Mouse (Mus musculus): Measurements from ENCODE around the gene Prdm15. TPM values are rescaled to one million over a fixed set of nuclear protein-coding genes. Genes with fewer than 3 reads are reported as not detected.

Gene Prdm15
- polyA plus RNA-seq, 1 experiment from 2014 or later = 3.2 TPM

DNA sequence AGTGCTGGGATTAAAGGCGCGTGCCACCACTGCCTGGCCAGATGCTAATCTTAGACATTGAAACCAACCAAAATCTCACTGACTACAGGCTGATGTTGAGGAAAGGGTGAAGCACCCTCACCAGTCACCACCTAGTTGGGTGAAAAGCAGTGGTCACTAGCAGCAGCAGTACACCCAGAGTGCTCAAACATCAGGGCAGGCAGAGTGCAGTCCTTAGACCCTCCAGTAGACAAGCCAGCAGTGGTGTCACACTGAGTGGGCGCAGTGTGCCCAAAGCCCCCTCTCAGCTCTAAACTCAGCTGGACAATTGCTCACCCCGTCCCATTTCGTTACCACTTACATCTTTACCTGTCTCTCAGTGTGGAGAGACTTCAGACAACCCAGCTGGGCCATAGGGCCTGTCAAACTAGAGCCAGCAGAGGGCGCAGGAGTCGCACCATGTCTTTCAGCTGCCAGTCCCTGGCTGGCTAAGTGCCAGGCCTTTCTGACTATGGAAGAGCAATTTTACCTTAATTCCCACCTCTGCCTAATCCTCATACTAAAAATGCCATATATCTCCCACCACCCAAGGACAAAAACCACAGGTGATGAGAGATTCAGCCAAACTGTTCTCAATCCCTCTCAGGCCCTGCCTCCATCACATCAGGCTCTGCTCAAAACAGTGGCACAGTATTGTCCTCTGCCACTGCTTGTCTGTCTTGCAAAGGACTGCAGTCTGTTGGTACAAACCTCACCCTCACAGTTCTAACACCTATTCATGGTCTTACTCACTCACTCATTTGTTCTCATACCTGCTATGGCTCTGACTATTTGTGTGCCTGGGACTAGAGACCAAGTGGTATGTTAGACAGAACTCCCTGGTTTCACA lies 46.7 kb downstream of the Prdm15 start:
- ATAC-seq (ENCODE audit: low read depth) = peak; percentile 45; the same call in 1 of the 2 replicates
- Histone ChIP-seq H3K36me3 (ENCODE audit: control insufficient read depth, insufficient read depth) (peaks cover 19% of the 10 kb centered on the region), H3K4me3 (ENCODE audit: low read depth, low read length) (no peak overlapping the region)

GRCm38 (mm10) chr16:97797950-97798869 lies 53.4 kb downstream of the Prdm15 start:
- peaks cover 22% of the 10 kb centered on the region for H3K36me3 ChIP-seq (ENCODE audit: control insufficient read depth, insufficient read depth)
- ATAC-seq (ENCODE audit: low read depth) = 0 out of 2 replicates have a peak, but pooled peaks have one; percentile 20

More for the DNA sequence above, 46.7 kb downstream of the Prdm15 start:
- Histone ChIP-seq H3K27me3 (ENCODE audit: control insufficient read depth, insufficient read depth, low read depth, low read length) (no peaks in the 10 kb centered on the region), H3K9me3 (replicated peaks; ENCODE audit: control insufficient read depth, low read length) (no peaks in the 10 kb centered on the region), H3K4me2 (ENCODE audit: low read depth, low read length) (no peak overlapping the region), H3K27ac (ENCODE audit: low read length) (no peak overlapping the region), H3K9ac (ENCODE audit: low read depth, low read length) (no peak overlapping the region), H3K4me1 (ENCODE audit: control insufficient read depth, low read depth, low read length) (no peaks in the 10 kb centered on the region)
- WGBS (ENCODE audit: insufficient replicate concordance) = 65% methylated on average over 7 of the region's 7 CpGs

GRCm38 (mm10) chr16:97797212-97797611 lies 54.4 kb downstream of the Prdm15 start:
- H3K4me3 ChIP-seq (ENCODE audit: low read depth, low read length) = no peak overlapping the region
- WGBS (ENCODE audit: insufficient replicate concordance) = 72% methylated on average over 3 of the region's 3 CpGs
- H3K4me2 ChIP-seq (ENCODE audit: low read depth, low read length) = no peak overlapping the region
- H3K9ac ChIP-seq (ENCODE audit: low read depth, low read length) = no peak overlapping the region
- H3K36me3 ChIP-seq (ENCODE audit: control insufficient read depth, insufficient read depth) = peaks cover 22% of the 10 kb centered on the region
- no peaks in the 10 kb centered on the region for H3K9me3 ChIP-seq (replicated peaks; ENCODE audit: control insufficient read depth, low read length)
- H3K27me3 ChIP-seq (ENCODE audit: control insufficient read depth, insufficient read depth, low read depth, low read length) = no peaks in the 10 kb centered on the region
- no peak overlapping the region for H3K27ac ChIP-seq (ENCODE audit: low read length)
- peaks cover 2% of the 10 kb centered on the region; the same call in 1 of the 2 replicates for H3K4me1 ChIP-seq (ENCODE audit: control insufficient read depth, low read depth, low read length)
- no peak for ATAC-seq (ENCODE audit: low read depth)

More at GRCm38 (mm10) chr16:97797950-97798869, 53.4 kb downstream of the Prdm15 start:
- WGBS (ENCODE audit: insufficient replicate concordance) = 42% methylated on average over 7 of the region's 7 CpGs
- no peaks in the 10 kb centered on the region for H3K27me3 ChIP-seq (ENCODE audit: control insufficient read depth, insufficient read depth, low read depth, low read length)
- no peak overlapping the region for H3K27ac ChIP-seq (ENCODE audit: low read length)
- no peak overlapping the region for H3K4me3 ChIP-seq (ENCODE audit: low read depth, low read length)
- peaks cover 2% of the 10 kb centered on the region; the same call in 1 of the 2 replicates for H3K4me1 ChIP-seq (ENCODE audit: control insufficient read depth, low read depth, low read length)
- H3K9me3 ChIP-seq (replicated peaks; ENCODE audit: control insufficient read depth, low read length) = no peaks in the 10 kb centered on the region
- no peak overlapping the region for H3K9ac ChIP-seq (ENCODE audit: low read depth, low read length)
- H3K4me2 ChIP-seq (ENCODE audit: low read depth, low read length) = no peak overlapping the region

- Histone ChIP-seq H3K4me3 (ENCODE audit: low read depth, low read length) (no peak overlapping the region), H3K4me1 (ENCODE audit: control insufficient read depth, low read depth, low read length) (peaks cover 2% of the 10 kb centered on the region; the same call in 1 of the 2 replicates), H3K27me3 (ENCODE audit: control insufficient read depth, insufficient read depth, low read depth, low read length) (no peaks in the 10 kb centered on the region), H3K36me3 (ENCODE audit: control insufficient read depth, insufficient read depth) (peaks cover 20% of the 10 kb centered on the region), H3K9ac (ENCODE audit: low read depth, low read length) (no peak overlapping the region), H3K27ac (ENCODE audit: low read length) (no peak overlapping the region), H3K9me3 (replicated peaks; ENCODE audit: control insufficient read depth, low read length) (no peaks in the 10 kb centered on the region), H3K4me2 (ENCODE audit: low read depth, low read length) (no peak overlapping the region)
- 67% methylated on average over 6 of the region's 6 CpGs for WGBS (ENCODE audit: insufficient replicate concordance)
- 0 out of 2 replicates have a peak, but pooled peaks have one; percentile 22 for ATAC-seq (ENCODE audit: low read depth)
These were observed 57.4 kb downstream of the Prdm15 start for GRCm38 (mm10) chr16:97794256-97794655.

DNA sequence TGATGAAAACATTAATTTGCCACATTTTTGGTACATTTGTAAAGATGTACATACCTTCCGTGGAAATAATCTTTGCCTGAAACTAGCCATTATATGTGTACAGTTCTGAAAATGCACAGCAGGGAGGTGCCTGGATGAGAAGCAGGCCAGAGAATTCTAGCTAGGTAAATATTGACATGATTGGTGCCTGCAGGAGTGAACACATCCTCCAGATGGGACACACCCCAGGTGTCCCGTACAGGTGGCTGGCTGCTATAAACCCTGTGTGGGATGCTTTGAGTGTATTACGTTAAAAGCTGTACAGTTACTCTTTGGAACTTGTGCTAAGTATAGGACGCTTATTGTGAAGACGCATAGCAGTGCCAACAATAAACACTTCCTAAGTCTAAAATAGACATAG lies 68.6 kb downstream of the Prdm15 start:
- ATAC-seq (ENCODE audit: low read depth) = no peak
- H3K4me1 ChIP-seq (ENCODE audit: control insufficient read depth, low read depth, low read length) = no peaks in the 10 kb centered on the region
- 66% methylated on average over 5 of the region's 5 CpGs for WGBS (ENCODE audit: insufficient replicate concordance)
- no peaks in the 10 kb centered on the region for H3K36me3 ChIP-seq (ENCODE audit: control insufficient read depth, insufficient read depth)
- no peak overlapping the region for H3K4me3 ChIP-seq (ENCODE audit: low read depth, low read length)
- no peaks in the 10 kb centered on the region for H3K27me3 ChIP-seq (ENCODE audit: control insufficient read depth, insufficient read depth, low read depth, low read length)
- H3K9ac ChIP-seq (ENCODE audit: low read depth, low read length) = no peak overlapping the region
- no peaks in the 10 kb centered on the region for H3K9me3 ChIP-seq (replicated peaks; ENCODE audit: control insufficient read depth, low read length)
- no peak overlapping the region for H3K27ac ChIP-seq (ENCODE audit: low read length)
- no peak overlapping the region for H3K4me2 ChIP-seq (ENCODE audit: low read depth, low read length)

GRCm38 (mm10) chr16:97778353-97779025 lies 73.2 kb downstream of the Prdm15 start:
- no peak overlapping the region for H3K27ac ChIP-seq (ENCODE audit: low read length)
- WGBS (ENCODE audit: insufficient replicate concordance) = 31% methylated on average over 15 of the region's 15 CpGs
- peak overlapping the region; percentile 37; the same call in 1 of the 2 replicates for H3K4me2 ChIP-seq (ENCODE audit: low read depth, low read length)
- H3K36me3 ChIP-seq (ENCODE audit: control insufficient read depth, insufficient read depth) = no peaks in the 10 kb centered on the region
- no peaks in the 10 kb centered on the region for H3K27me3 ChIP-seq (ENCODE audit: control insufficient read depth, insufficient read depth, low read depth, low read length)
- ATAC-seq (ENCODE audit: low read depth) = no peak
- H3K9me3 ChIP-seq (replicated peaks; ENCODE audit: control insufficient read depth, low read length) = no peaks in the 10 kb centered on the region
- H3K4me3 ChIP-seq (ENCODE audit: low read depth, low read length) = peak overlapping the region; percentile 29; the same call in 1 of the 2 replicates
- H3K9ac ChIP-seq (ENCODE audit: low read depth, low read length) = no peak overlapping the region
- no peaks in the 10 kb centered on the region for H3K4me1 ChIP-seq (ENCODE audit: control insufficient read depth, low read depth, low read length)

GRCm38 (mm10) chr16:97766501-97766900 lies 85.1 kb downstream of the Prdm15 start:
- H3K36me3 ChIP-seq (ENCODE audit: control insufficient read depth, insufficient read depth) = no peaks in the 10 kb centered on the region
- no peak overlapping the region for H3K27ac ChIP-seq (ENCODE audit: low read length)
- WGBS (ENCODE audit: insufficient replicate concordance) = 30% methylated on average over 3 of the region's 3 CpGs
- no peak overlapping the region for H3K9ac ChIP-seq (ENCODE audit: low read depth, low read length)
- peaks cover 8% of the 10 kb centered on the region for H3K4me1 ChIP-seq (ENCODE audit: control insufficient read depth, low read depth, low read length)
- H3K4me2 ChIP-seq (ENCODE audit: low read depth, low read length) = no peak overlapping the region
- peak; percentile 60 for ATAC-seq (ENCODE audit: low read depth)
- peaks cover 32% of the 10 kb centered on the region for H3K27me3 ChIP-seq (ENCODE audit: control insufficient read depth, insufficient read depth, low read depth, low read length)
- no peaks in the 10 kb centered on the region for H3K9me3 ChIP-seq (replicated peaks; ENCODE audit: control insufficient read depth, low read length)
- H3K4me3 ChIP-seq (ENCODE audit: low read depth, low read length) = no peak overlapping the region

- Histone ChIP-seq H3K4me1 (ENCODE audit: control insufficient read depth, low read depth, low read length) (peaks cover 8% of the 10 kb centered on the region), H3K27ac (ENCODE audit: low read length) (no peak overlapping the region), H3K9ac (ENCODE audit: low read depth, low read length) (no peak overlapping the region), H3K36me3 (ENCODE audit: control insufficient read depth, insufficient read depth) (no peaks in the 10 kb centered on the region), H3K9me3 (replicated peaks; ENCODE audit: control insufficient read depth, low read length) (no peaks in the 10 kb centered on the region), H3K4me3 (ENCODE audit: low read depth, low read length) (no peak overlapping the region), H3K4me2 (ENCODE audit: low read depth, low read length) (no peak overlapping the region), H3K27me3 (ENCODE audit: control insufficient read depth, insufficient read depth, low read depth, low read length) (peaks cover 32% of the 10 kb centered on the region)
- no peak for ATAC-seq (ENCODE audit: low read depth)
- 28% methylated on average over 2 of the region's 2 CpGs for WGBS (ENCODE audit: insufficient replicate concordance)
These were observed 87.0 kb downstream of the Prdm15 start for GRCm38 (mm10) chr16:97764626-97765025.

Data from liver, embryonic 16.5 days (tissue).